Mouse (Mus musculus) retina, adult 2 months (tissue): Measurements from ENCODE around the gene Gm10719.
"Not testable (repeated sequence)": the region's sequence is repeated elsewhere in the genome, so short reads cannot be mapped to it uniquely, and the experiment has no call there.

ENCODE experiments used
- DNase-seq: peaks from one replicate; pipeline ENCODE4 v3.0.0-alpha.2; 2012; ENCODE audit warnings: low read depth, low spot score

Gm10719 gene

GRCm38 (mm10) chr9:3025653-3026052 is 8.4 kb downstream of the Gm10719 start:
- not testable (repeated sequence) for DNase-seq

GRCm38 (mm10) chr9:3026136-3026535 is 8.9 kb downstream of the Gm10719 start:
- DNase-seq, result not testable (repeated sequence)

- DNase-seq, result not testable (repeated sequence)
Observed at GRCm38 (mm10) chr9:3026741-3027140, 9.5 kb downstream of the Gm10719 start.

- peak; percentile 47 for DNase-seq
Observed at GRCm38 (mm10) chr9:3027200-3027599, 10.0 kb downstream of the Gm10719 start.

- DNase-seq, result not testable (repeated sequence)
Observed at GRCm38 (mm10) chr9:3029276-3030000, 12.2 kb downstream of the Gm10719 start.

GRCm38 (mm10) chr9:3030677-3031318 is 13.6 kb downstream of the Gm10719 start:
- DNase-seq, result peak; percentile 88

- DNase-seq, result not testable (repeated sequence)
Observed at GRCm38 (mm10) chr9:3034299-3034698, 17.1 kb downstream of the Gm10719 start, which contains the start of gene Gm17535. Gene Gm17535 (plus strand): TSS chr9:3034599.

- DNase-seq, result not testable (repeated sequence)
Observed at GRCm38 (mm10) chr9:3036577-3036976, 19.4 kb downstream of the Gm10719 start, which contains the start of gene Gm10715. Gene Gm10715 (plus strand): TSS chr9:3036877.

GRCm38 (mm10) chr9:3038161-3038560 is 21.0 kb downstream of the Gm10719 start:
- peak; percentile 6 for DNase-seq
